In genomic region chr11:11856959-11857358, GRCm38 (mm10) we compare ENCODE assay signal across 18 mouse cellular contexts. TPM values are rescaled to one million over a fixed set of nuclear protein-coding genes. Genes with fewer than 3 reads are reported as not detected.
A peak's percentile ranks its signal among the peaks of the same experiment; 100 is the strongest.
DNase-seq lines count a peak whose midpoint lies in the region; ATAC-seq and TF ChIP-seq lines count a peak whose summit lies in the region.
"Had no signal": no experiment of that assay in that cellular context is flagged by ENCODE, and none has a peak within 500 bp of the region (broad histone marks: within the 10 kb centered on the region; RNA-seq: fewer than 3 reads in every experiment).

No protein-coding gene starts in this region.

- H3K4me3 ChIP-seq in gastrocnemius, adult 2 months = no peak overlapping the region
- H3K4me3 ChIP-seq in kidney, embryonic 14.5 days (ENCODE audit: low read length) = no peak overlapping the region
- H3K4me3 ChIP-seq in embryonic facial prominence, embryonic 12.5 days = no peak overlapping the region
- no peak overlapping the region for H3K4me3 ChIP-seq in limb, embryonic 14.5 days (replicated peaks; ENCODE audit: low read length)
- H3K4me3 ChIP-seq: heart, adult 2 months; hindbrain, embryonic 15.5 days; neural tube, embryonic 12.5 days had no signal

- H3K4me1 ChIP-seq in kidney, embryonic 14.5 days (ENCODE audit: control insufficient read depth, insufficient read depth, low read length) = peaks cover 14% of the 10 kb centered on the region
- peaks cover 17% of the 10 kb centered on the region for H3K4me1 ChIP-seq in embryonic facial prominence, embryonic 12.5 days
- peaks cover 27% of the 10 kb centered on the region for H3K4me1 ChIP-seq in limb, embryonic 14.5 days (ENCODE audit: control insufficient read depth, insufficient read depth, low read length)

- no peaks in the 10 kb centered on the region for H3K36me3 ChIP-seq in kidney, embryonic 14.5 days (ENCODE audit: control insufficient read depth, insufficient read depth, low read length)
- H3K36me3 ChIP-seq in embryonic facial prominence, embryonic 12.5 days = no peaks in the 10 kb centered on the region
- no peaks in the 10 kb centered on the region for H3K36me3 ChIP-seq in limb, embryonic 14.5 days (ENCODE audit: control insufficient read depth, insufficient read depth, low read length)
- H3K36me3 ChIP-seq: hindbrain, embryonic 15.5 days; neural tube, embryonic 12.5 days had no signal

- H3K27ac ChIP-seq in gastrocnemius, adult 2 months = peak overlapping the region; percentile 91
- peak overlapping the region; percentile 70; the same call in 1 of the 2 replicates for H3K27ac ChIP-seq in kidney, embryonic 14.5 days (ENCODE audit: low read depth, low read length)
- peak overlapping the region; percentile 89 for H3K27ac ChIP-seq in embryonic facial prominence, embryonic 12.5 days
- H3K27ac ChIP-seq in limb, embryonic 14.5 days (replicated peaks; ENCODE audit: low read depth, low read length) = peak overlapping the region; percentile 75; the same call in 1 of the 2 replicates
- H3K27ac ChIP-seq: heart, adult 2 months; liver, embryonic 14.5 days; neural tube, embryonic 12.5 days had no signal

- TF ChIP-seq POLR2A in limb, embryonic 14.5 days (IDR thresholded peaks at IDR 0.05; ENCODE audit: borderline replicate concordance, extremely low read depth, insufficient read depth, insufficient read length) = no peak

- H3K9me3 ChIP-seq in kidney, embryonic 14.5 days (ENCODE audit: control insufficient read depth, low read length) = peaks cover 4% of the 10 kb centered on the region; the same call in 1 of the 2 replicates
- H3K9me3 ChIP-seq in embryonic facial prominence, embryonic 12.5 days = peaks cover 4% of the 10 kb centered on the region; the same call in 1 of the 2 replicates
- no peaks in the 10 kb centered on the region for H3K9me3 ChIP-seq in limb, embryonic 14.5 days (ENCODE audit: control insufficient read depth, low read length)
- H3K9me3 ChIP-seq: hindbrain, embryonic 15.5 days had no signal

- H3K9ac ChIP-seq in kidney, embryonic 14.5 days (ENCODE audit: low read depth, low read length) = no peak overlapping the region
- no peak overlapping the region for H3K9ac ChIP-seq in embryonic facial prominence, embryonic 12.5 days
- H3K9ac ChIP-seq in limb, embryonic 14.5 days (ENCODE audit: low read depth, low read length, severe bottlenecking) = no peak overlapping the region
- H3K9ac ChIP-seq: hindbrain, embryonic 15.5 days; liver, embryonic 14.5 days; neural tube, embryonic 12.5 days had no signal

- H3K4me2 ChIP-seq in kidney, embryonic 14.5 days (replicated peaks; ENCODE audit: low read depth, low read length) = no peak overlapping the region
- no peak overlapping the region for H3K4me2 ChIP-seq in embryonic facial prominence, embryonic 12.5 days (replicated peaks)
- H3K4me2 ChIP-seq in limb, embryonic 14.5 days (replicated peaks; ENCODE audit: low read depth, low read length, severe bottlenecking) = no peak overlapping the region
- H3K4me2 ChIP-seq: hindbrain, embryonic 15.5 days; neural tube, embryonic 12.5 days had no signal

- ATAC-seq in kidney, embryonic 14.5 days (ENCODE audit: low FRiP score, low TSS enrichment) = peak; percentile 4; the same call in 1 of the 2 replicates
- ATAC-seq in embryonic facial prominence, embryonic 12.5 days (ENCODE audit: insufficient number of reproducible peaks, insufficient read depth, low FRiP score, low TSS enrichment) = no peak
- peak; percentile 39 for ATAC-seq in limb, embryonic 14.5 days (ENCODE audit: low FRiP score, low read depth)
- ATAC-seq: forebrain, embryonic 14.5 days; lung, postnatal 0 days; Patski had no signal

- no peaks in the 10 kb centered on the region for H3K27me3 ChIP-seq in kidney, embryonic 14.5 days (ENCODE audit: control insufficient read depth, insufficient read depth, low read length)
- H3K27me3 ChIP-seq in embryonic facial prominence, embryonic 12.5 days = no peaks in the 10 kb centered on the region
- no peaks in the 10 kb centered on the region for H3K27me3 ChIP-seq in limb, embryonic 14.5 days (ENCODE audit: control insufficient read depth, insufficient read depth, low read length)
- H3K27me3 ChIP-seq: hindbrain, embryonic 15.5 days; neural tube, embryonic 12.5 days had no signal

- TF ChIP-seq CTCF in gastrocnemius, adult 2 months (IDR thresholded peaks at IDR 0.05) = no peak

- intact Hi-C loops in gastrocnemius, adult 2 months (cut with DNase I) = loop anchor here (2.0 kb wide), 1 partner anchor 36 kb away; no protein-coding TSS in a partner anchor
- intact Hi-C loops in gastrocnemius, postnatal 36 days (cut with DNase I) = no loop called here

- DNase-seq in gastrocnemius, adult 2 months = peak; percentile 55
- no peak for DNase-seq in gastrocnemius, postnatal 36 days
- DNase-seq in kidney, postnatal 14 days = no peak
- DNase-seq in limb, embryonic 14.5 days (ENCODE audit: low spot score) = no peak
- no peak for DNase-seq in spleen, postnatal 4 days (ENCODE audit: low spot score in 2 of 2)
- no peak for DNase-seq in spleen, adult 18-20 months
- DNase-seq: cerebellum, postnatal 25 days; heart, adult 2 months; kidney, adult 8-10 months; thymus, postnatal 4 days had no signal

- WGBS in kidney, embryonic 14.5 days = 77% methylated on average over 3 of the region's 3 CpGs
- 85% methylated on average over 3 of the region's 3 CpGs for WGBS in embryonic facial prominence, embryonic 12.5 days
- WGBS in limb, embryonic 14.5 days = 78% methylated on average over 3 of the region's 3 CpGs

RNA-seq across cellular contexts. Expression of gene Ddc, which starts 41.0 kb away (rescaled TPM):
- total RNA-seq in gastrocnemius, adult 2 months (2021) = under 1 TPM; 0.61 to 0.81 TPM
- total RNA-seq in gastrocnemius, postnatal 36 days (2021) = under 1 TPM; 0.66 to 0.86 TPM
- polyA plus RNA-seq in kidney, embryonic 14.5 days (2014; fragmentation: Nextera tagmentation; extraction: Ambion mirVana) = 7.1 and 8.4 TPM in 2 replicates
- polyA plus RNA-seq in embryonic facial prominence, embryonic 12.5 days (2016; fragmentation: Nextera tagmentation; extraction: Ambion mirVana) = 10.8 and 13.5 TPM in 2 replicates
- polyA plus RNA-seq in limb, embryonic 14.5 days (2012; rRNA removed) = 10.9 and 12.6 TPM in 2 replicates
- 16.5 and 20.7 TPM in 2 replicates for polyA plus RNA-seq in limb, embryonic 14.5 days (2014; fragmentation: Nextera tagmentation; extraction: Ambion mirVana)

RNA-seq across cellular contexts. Expression of gene Fignl1, which starts 48.2 kb away (rescaled TPM):
- total RNA-seq in gastrocnemius, adult 2 months (2021) = under 1 TPM in 1 of 2 experiments, not detected in 1; 0.22 TPM
- total RNA-seq in gastrocnemius, postnatal 36 days (2021) = under 1 TPM; 0.30 to 0.36 TPM
- polyA plus RNA-seq in kidney, embryonic 14.5 days (2014; fragmentation: Nextera tagmentation; extraction: Ambion mirVana) = 59.2 and 85.4 TPM in 2 replicates
- 66.9 and 71.1 TPM in 2 replicates for polyA plus RNA-seq in embryonic facial prominence, embryonic 12.5 days (2016; fragmentation: Nextera tagmentation; extraction: Ambion mirVana)
- polyA plus RNA-seq in limb, embryonic 14.5 days (2012; rRNA removed) = 20.0 and 21.2 TPM in 2 replicates
- 43.2 and 46.5 TPM in 2 replicates for polyA plus RNA-seq in limb, embryonic 14.5 days (2014; fragmentation: Nextera tagmentation; extraction: Ambion mirVana)
